Mouse (Mus musculus) thymus, adult 2 months (tissue): ENCODE data around the gene E130208F15Rik. TPM values are rescaled to one million over a fixed set of nuclear protein-coding genes. Genes with fewer than 3 reads are reported as not detected.

Experiments
- DNase-seq: peaks from one replicate; pipeline ENCODE4 v3.0.0; 2021
- H3K27ac ChIP-seq: fragments of 200-500 bp; 2 replicates; pipeline ENCODE4 v1.5.1; 2012; ENCODE audit warnings: low read length, control low read depth; ENCODE audit not compliant: control insufficient read depth, insufficient read depth
- H3K27me3 ChIP-seq: fragments of 200-500 bp; 2 replicates; pipeline ENCODE4 v1.6.1; 2012; ENCODE audit warnings: mild to moderate bottlenecking, low read length, moderate library complexity, mixed read lengths; ENCODE audit not compliant: control insufficient read depth, insufficient read depth
- H3K36me3 ChIP-seq: fragments of 200-500 bp; 2 replicates; pipeline ENCODE4 v1.6.1; 2012; ENCODE audit warnings: mild to moderate bottlenecking, low read length, moderate library complexity; ENCODE audit not compliant: control insufficient read depth, insufficient read depth
- H3K4me1 ChIP-seq: fragments of 200-500 bp; replicated peaks from 2 replicates; pipeline ENCODE4 v1.6.1; 2012; ENCODE audit warnings: low read length; ENCODE audit not compliant: control insufficient read depth, insufficient read depth
- H3K4me3 ChIP-seq: fragments of 200-500 bp; 2 replicates; pipeline ENCODE4 v1.5.1; 2012; ENCODE audit warnings: mild to moderate bottlenecking, low read length, control low read depth, moderate library complexity; ENCODE audit not compliant: control insufficient read depth, insufficient read depth
- CTCF ChIP-seq: fragments of 200-500 bp; IDR thresholded peaks from 2 replicates; pipeline ENCODE4 v1.5.1; 2012; ENCODE audit warnings: mild to moderate bottlenecking, control low read depth, low read length, moderate library complexity, borderline replicate concordance; ENCODE audit not compliant: control insufficient read depth, poor library complexity, insufficient read depth; ENCODE audit errors: extremely low read depth
- POLR2A ChIP-seq: fragments of 200-500 bp; IDR thresholded peaks from 2 replicates; pipeline ENCODE4 v1.6.1; 2012; ENCODE audit warnings: mild to moderate bottlenecking, low read length, control low read depth, moderate library complexity; ENCODE audit not compliant: control insufficient read depth, poor library complexity, insufficient read depth; ENCODE audit errors: extremely low read depth
- WGBS: fragments of 180-500 bp; shearing (Covaris S2); methylation state at CpG from one replicate; pipeline ENCODE4 v1.1.7; 2018; 5-methylcytosine and 5-hydroxymethylcytosine counted together
- polyA plus RNA-seq: library from polyadenylated mRNA; depleted of rRNA; stranded (reverse); fragments of >200 nt; gene quantifications from 2 replicates; pipeline ENCODE4 v1.2.3, GENCODE M21; 2012

The E130208F15Rik gene
- polyA plus RNA-seq, 1 experiment: 0.93 TPM

DNA sequence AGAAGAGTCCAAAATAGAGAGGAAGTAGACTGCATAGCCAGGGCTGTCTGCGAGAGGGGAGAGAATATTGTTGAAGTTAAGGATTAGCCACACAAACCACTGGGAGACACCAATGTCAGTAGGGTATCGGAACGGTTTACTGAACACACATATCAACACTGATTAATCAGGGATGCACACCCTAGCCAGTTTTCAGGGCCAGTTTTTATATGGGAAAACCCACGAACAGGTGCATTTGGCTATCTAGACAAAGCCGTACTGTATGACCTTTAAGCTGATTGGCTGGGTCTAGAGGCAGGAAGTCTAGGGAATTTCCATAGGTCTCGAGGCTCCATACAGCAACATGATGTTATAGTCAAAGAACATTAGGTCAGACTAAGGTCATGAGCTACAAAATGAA lies 1.3 kb downstream of the E130208F15Rik start:
- H3K4me3 ChIP-seq: peak overlapping the region; percentile 63; the same call in 1 of the 2 replicates
- TF ChIP-seq CTCF: no peak
- no peak for TF ChIP-seq POLR2A
- DNase-seq: no peak
- peaks cover 15% of the 10 kb centered on the region for H3K4me1 ChIP-seq
- H3K36me3 ChIP-seq: no peaks in the 10 kb centered on the region
- no peaks in the 10 kb centered on the region for H3K27me3 ChIP-seq
- peak overlapping the region; percentile 84 for H3K27ac ChIP-seq
- WGBS: 2% methylated on average over 6 of the region's 6 CpGs

DNA sequence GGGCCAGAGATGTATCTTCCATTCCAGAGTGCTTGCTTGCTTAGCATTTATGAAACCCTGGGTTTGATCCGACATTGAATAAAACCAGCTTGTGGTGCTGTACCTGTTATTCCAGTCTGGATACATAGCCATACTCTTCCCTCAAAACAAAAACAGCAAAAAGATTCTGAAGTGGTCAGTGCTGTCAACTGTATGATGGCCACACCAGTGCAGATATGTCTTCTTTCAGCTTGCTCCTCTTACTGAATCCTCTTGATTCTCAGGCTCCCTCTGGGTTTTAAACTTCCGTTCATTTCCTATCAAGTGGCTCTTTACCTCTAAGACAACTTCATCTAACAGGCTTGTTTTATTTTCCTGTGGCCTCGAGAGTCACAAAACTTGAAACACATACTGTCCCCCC lies 2.3 kb downstream of the E130208F15Rik start, which contains the start of gene Sdhaf1:
Gene Sdhaf1, minus strand, starts transcription at position 101 of the 400 bp plus-strand sequence.
- Histone ChIP-seq H3K36me3 (no peaks in the 10 kb centered on the region), H3K4me3 (peak within 1 kb of the TSS; percentile 63; the same call in 1 of the 2 replicates), H3K27me3 (no peaks in the 10 kb centered on the region), H3K27ac (peak within 1 kb of the TSS; percentile 84), H3K4me1 (peaks cover 15% of the 10 kb centered on the region)
- TF ChIP-seq POLR2A (no peak), CTCF (no peak)
- DNase-seq: no peak
- 85% methylated on average over 3 of the region's 3 CpGs for WGBS

DNA sequence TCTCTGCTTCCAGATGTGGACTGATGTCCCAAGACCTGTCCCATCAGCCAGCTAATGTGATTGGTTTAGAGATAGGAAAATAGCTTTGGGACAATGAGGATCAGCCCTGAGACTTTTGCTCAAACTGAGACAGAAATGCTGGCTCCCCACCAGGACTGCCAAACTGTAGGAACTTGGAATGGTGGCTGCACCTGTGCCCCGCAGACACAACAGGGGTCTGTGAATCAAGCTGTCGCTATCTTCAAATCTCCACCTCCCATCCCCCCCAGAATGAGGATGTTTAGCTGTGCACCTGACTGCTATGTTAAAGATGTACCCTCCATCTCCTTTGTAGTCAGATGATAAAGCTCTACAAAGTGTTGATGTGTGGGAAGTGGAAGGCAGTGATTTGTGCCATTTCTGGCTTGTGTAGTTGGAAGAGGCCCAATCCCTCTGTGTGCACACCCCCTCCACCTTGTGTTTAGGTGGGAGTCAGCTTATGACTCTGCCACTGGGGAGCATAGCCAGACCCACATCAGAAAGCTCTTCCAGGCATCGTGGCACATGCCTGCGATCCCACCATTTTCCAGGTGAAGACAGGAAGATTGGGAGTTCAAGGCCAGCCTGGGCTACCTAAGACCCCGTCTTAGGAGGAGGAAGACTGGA lies 2.9 kb downstream of the E130208F15Rik start:
- 89% methylated on average over 5 of the region's 5 CpGs for WGBS
- TF ChIP-seq POLR2A (no peak), CTCF (no peak)

DNA sequence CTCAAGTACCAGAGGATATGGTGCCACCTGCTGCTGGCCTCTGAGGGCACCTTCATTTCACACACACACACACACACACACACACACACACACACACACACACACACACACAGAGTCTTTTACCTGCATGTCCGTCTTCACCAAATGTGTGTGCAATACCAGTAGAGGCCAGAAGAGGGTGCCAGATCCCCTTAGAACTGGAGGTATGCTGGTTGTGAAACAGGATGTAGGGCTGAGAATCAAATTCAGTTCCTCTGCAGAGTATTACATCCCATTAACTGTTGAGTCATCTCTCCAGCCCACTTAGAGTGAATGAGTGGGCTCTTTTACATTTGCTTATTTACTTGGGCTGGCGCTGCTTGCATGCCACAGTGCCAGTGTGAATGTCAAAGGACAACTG lies 3.8 kb downstream of the E130208F15Rik start:
- peak; percentile 72 for DNase-seq
- no peak overlapping the region for H3K27ac ChIP-seq
- WGBS: 69% methylated on average over 2 of the region's 2 CpGs
- no peak for TF ChIP-seq CTCF
- TF ChIP-seq POLR2A: no peak
- peaks cover 15% of the 10 kb centered on the region for H3K4me1 ChIP-seq
- H3K4me3 ChIP-seq: no peak overlapping the region
- H3K27me3 ChIP-seq: no peaks in the 10 kb centered on the region
- no peaks in the 10 kb centered on the region for H3K36me3 ChIP-seq

More for the DNA sequence above, 2.9 kb downstream of the E130208F15Rik start:
- Histone ChIP-seq H3K27me3 (no peaks in the 10 kb centered on the region), H3K36me3 (no peaks in the 10 kb centered on the region), H3K4me1 (peaks cover 15% of the 10 kb centered on the region), H3K4me3 (no peak overlapping the region), H3K27ac (no peak overlapping the region)
- no peak for DNase-seq

DNA sequence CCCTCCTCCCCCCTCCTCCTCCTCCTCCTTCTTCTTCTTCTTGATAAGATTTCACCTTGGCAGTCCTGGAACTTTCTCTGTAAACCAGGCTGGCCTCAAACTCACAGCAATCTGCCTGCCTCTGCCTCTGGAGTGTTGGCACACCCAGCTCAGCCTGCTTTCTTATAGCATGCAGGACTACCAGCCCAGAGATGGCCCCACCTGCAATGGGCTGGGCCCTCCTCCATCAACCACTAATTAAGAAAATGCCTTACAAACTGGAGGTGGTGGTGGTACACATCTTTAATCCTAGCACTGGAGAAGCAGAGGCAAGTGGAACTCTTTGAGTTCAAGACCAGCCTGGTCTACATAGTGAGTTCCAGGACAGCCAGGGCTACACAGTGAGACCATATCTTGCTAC lies 4.9 kb downstream of the E130208F15Rik start:
- TF ChIP-seq POLR2A (no peak), CTCF (no peak)
- Histone ChIP-seq H3K27me3 (no peaks in the 10 kb centered on the region), H3K27ac (no peak overlapping the region), H3K36me3 (no peaks in the 10 kb centered on the region), H3K4me1 (peaks cover 11% of the 10 kb centered on the region), H3K4me3 (no peak overlapping the region)
- DNase-seq: no peak

DNA sequence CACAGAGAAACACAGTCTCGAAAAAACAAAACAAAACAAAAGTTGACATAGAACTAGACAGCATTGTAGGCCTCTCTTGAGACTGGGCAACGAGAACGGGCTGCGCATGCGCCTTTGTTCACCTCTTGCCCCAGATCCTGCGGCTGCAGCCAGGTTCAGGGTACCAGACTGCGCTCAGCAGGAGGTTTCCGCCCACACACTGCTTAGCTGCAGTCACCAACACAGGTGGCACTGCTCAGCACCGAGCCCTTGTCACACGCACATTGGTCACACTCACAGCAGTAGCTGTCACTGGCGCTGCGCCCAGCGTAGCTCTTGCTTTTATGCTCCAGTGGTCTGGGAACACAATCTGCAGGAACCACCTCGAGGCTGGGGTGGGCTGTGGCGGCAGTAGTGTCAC lies 5.6 kb downstream of the E130208F15Rik start:
- no peaks in the 10 kb centered on the region for H3K27me3 ChIP-seq
- H3K4me3 ChIP-seq: no peak overlapping the region
- 77% methylated on average over 15 of the region's 15 CpGs for WGBS
- H3K36me3 ChIP-seq: no peaks in the 10 kb centered on the region
- no peak for DNase-seq
- TF ChIP-seq CTCF: no peak
- TF ChIP-seq POLR2A: no peak
- no peak overlapping the region for H3K27ac ChIP-seq
- peaks cover 13% of the 10 kb centered on the region for H3K4me1 ChIP-seq

DNA sequence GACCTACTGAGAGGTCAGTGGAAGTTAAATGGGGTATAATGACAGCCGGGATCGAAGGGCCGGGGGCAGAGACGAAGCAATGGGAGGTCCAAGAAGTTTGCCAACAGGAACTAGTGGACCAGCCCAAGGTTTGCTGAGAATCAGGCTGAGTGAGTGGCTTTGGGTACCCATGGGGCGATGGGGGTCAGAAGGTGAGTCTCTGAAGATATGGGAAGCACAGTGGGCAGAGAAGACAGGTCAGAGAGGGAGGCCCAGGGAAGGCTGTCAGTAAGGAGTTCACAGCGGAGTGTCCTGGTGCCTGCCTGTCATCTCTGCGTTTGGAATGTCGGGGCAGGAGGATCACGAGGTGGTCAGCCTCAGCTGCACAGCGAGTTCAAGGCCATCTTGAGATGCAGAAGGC lies 6.8 kb downstream of the E130208F15Rik start:
- H3K27ac ChIP-seq: no peak overlapping the region
- no peak for TF ChIP-seq POLR2A
- TF ChIP-seq CTCF: no peak
- WGBS: 89% methylated on average over 10 of the region's 10 CpGs
- H3K36me3 ChIP-seq: no peaks in the 10 kb centered on the region
- peaks cover 20% of the 10 kb centered on the region for H3K4me1 ChIP-seq
- no peak for DNase-seq
- H3K4me3 ChIP-seq: no peak overlapping the region
- no peaks in the 10 kb centered on the region for H3K27me3 ChIP-seq

DNA sequence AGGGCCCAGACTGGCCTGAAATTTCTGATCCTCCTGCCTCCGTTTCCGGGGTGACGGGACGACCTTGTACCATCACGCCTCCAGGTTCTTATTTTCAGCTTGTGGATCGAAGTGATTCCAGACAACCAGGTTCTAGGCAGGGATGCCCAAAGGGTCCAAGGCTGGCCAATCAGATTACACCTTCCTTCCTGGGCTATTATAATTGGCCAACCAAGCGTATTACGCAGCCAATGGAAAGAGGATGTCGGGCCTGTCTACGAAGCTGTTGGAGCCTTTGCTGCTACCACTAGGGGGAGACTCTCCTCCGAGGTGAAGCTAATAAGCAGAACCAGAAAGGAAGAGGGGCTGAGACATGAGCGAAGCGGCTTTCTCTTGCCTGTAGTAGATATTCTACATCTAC lies 10.3 kb downstream of the E130208F15Rik start:
- Histone ChIP-seq H3K27me3 (no peaks in the 10 kb centered on the region), H3K4me3 (no peak overlapping the region), H3K4me1 (peaks cover 30% of the 10 kb centered on the region), H3K36me3 (no peaks in the 10 kb centered on the region), H3K27ac (no peak overlapping the region)
- TF ChIP-seq POLR2A (no peak), CTCF (peak; percentile 54; the same call in 1 of the 2 replicates)
- 14% methylated on average over 13 of the region's 13 CpGs for WGBS
- peak; percentile 75 for DNase-seq
